Mouse (Mus musculus) midbrain, embryonic 14.5 days (tissue): ENCODE measurements around the gene D630045J12Rik. TPM values are rescaled to one million over a fixed set of nuclear protein-coding genes. Genes with fewer than 3 reads are reported as not detected.

Experiments
- ATAC-seq: fragments of 200-750 bp; cut with Nextera tagmentation; 2 replicates; pipeline ENCODE4 v1.8.0; 2017; ENCODE audit warnings: moderate number of reproducible peaks, moderate library complexity; ENCODE audit not compliant: low FRiP score, low TSS enrichment
- DNase-seq: peaks from one replicate; pipeline ENCODE4 v3.0.0-alpha.2; 2015
- H3K27ac ChIP-seq: fragments of 300-500 bp; sonication (generic); replicated peaks from 2 replicates; pipeline ENCODE4 v1.5.1; 2014; ENCODE audit warnings: mild to moderate bottlenecking, low read depth, low read length, moderate library complexity
- H3K27me3 ChIP-seq: fragments of 300-500 bp; sonication (generic); 2 replicates; pipeline ENCODE4 v1.6.1; 2014; ENCODE audit warnings: low read length, control low read depth, mixed read lengths; ENCODE audit not compliant: control insufficient read depth, insufficient read depth
- H3K36me3 ChIP-seq: fragments of 300-500 bp; sonication (generic); 2 replicates; pipeline ENCODE4 v1.6.1; 2014; ENCODE audit warnings: low read length, control low read depth; ENCODE audit not compliant: control insufficient read depth, insufficient read depth
- H3K4me1 ChIP-seq: fragments of 300-500 bp; sonication (generic); 2 replicates; pipeline ENCODE4 v1.6.1; 2014; ENCODE audit warnings: mild to moderate bottlenecking, antibody characterized with exemption, low read length, control low read depth; ENCODE audit not compliant: control insufficient read depth, insufficient read depth
- H3K4me2 ChIP-seq: fragments of 300-500 bp; sonication (generic); 2 replicates; pipeline ENCODE4 v1.6.1; 2014; ENCODE audit warnings: mild to moderate bottlenecking, low read length, moderate library complexity
- H3K4me3 ChIP-seq: fragments of 300-500 bp; sonication (generic); replicated peaks from 2 replicates; pipeline ENCODE4 v1.5.1; 2014; ENCODE audit warnings: low read depth, low read length
- H3K9ac ChIP-seq: fragments of 300-500 bp; sonication (generic); replicated peaks from 2 replicates; pipeline ENCODE4 v1.6.1; 2014; ENCODE audit warnings: mild to moderate bottlenecking, low read length, moderate library complexity
- H3K9me3 ChIP-seq: fragments of 300-500 bp; sonication (generic); 2 replicates; pipeline ENCODE4 v1.6.1; 2016; ENCODE audit warnings: low read length, control low read depth, mixed read lengths; ENCODE audit not compliant: control insufficient read depth
- WGBS: fragments of 180-500 bp; shearing (Covaris S2); extraction: QIAGEN DNeasy Blood & Tissue Kit; methylation state at CpG from one replicate; pipeline ENCODE4 v1.1.7; 2014; 5-methylcytosine and 5-hydroxymethylcytosine counted together
- polyA plus RNA-seq: library from polyadenylated mRNA; unstranded; fragments of >200 nt; fragmentation: Nextera tagmentation; extraction: Ambion mirVana; gene quantifications from 2 replicates; pipeline ENCODE4 v1.2.1, GENCODE M21; 2014

D630045J12Rik gene
- polyA plus RNA-seq, 1 experiment from 2014 or later, result 21.5 TPM

DNA sequence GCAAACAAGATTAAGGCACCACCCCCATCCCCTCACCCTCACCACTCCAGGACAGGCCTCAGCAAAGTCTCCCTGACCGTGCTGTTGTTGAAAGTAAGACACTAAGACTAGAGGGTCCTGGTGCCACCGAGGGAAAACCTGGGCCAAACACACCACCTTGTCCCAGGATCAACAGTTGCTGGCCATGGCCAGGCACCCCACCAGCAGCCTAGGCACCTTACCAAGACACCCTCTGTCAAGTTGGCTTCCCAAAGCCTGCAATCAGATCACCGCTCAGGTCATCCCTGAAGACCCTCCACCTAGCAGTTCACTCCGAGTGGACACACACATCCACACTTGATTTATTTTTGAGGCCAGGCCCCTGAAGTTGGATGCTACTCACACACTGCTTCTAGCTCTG lies 2.3 kb downstream of the D630045J12Rik start:
- Histone ChIP-seq H3K27me3 (no peaks in the 10 kb centered on the region), H3K4me1 (peaks cover 40% of the 10 kb centered on the region), H3K4me3 (peak overlapping the region; percentile 85), H3K27ac (no peak overlapping the region), H3K36me3 (no peaks in the 10 kb centered on the region), H3K9ac (peak overlapping the region; percentile 25), H3K9me3 (no peaks in the 10 kb centered on the region), H3K4me2 (peak overlapping the region; percentile 92)
- DNase-seq (no peak), ATAC-seq (no peak)
- 53% methylated on average over 4 of the region's 4 CpGs for WGBS

DNA sequence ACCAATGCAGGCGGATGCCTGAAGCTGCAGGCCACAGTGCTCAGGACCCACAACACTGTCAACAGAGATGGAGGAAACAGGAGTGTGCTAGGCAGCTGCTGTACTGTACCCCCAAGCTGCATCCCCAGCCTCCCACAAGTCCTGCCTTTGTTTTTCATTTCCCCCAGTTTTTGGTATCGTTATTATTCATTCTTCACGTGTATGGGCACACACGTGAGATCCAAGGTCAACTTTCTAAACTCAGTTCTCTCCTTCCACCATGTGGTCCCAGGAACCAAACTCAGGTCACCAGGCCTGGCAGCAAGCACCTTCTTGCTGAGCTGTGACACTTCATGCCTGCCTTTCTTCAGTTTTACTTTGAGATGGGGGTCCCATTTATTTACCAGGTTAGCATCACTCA lies 6.4 kb downstream of the D630045J12Rik start:
- H3K4me1 ChIP-seq, result peaks cover 34% of the 10 kb centered on the region
- H3K36me3 ChIP-seq, result no peaks in the 10 kb centered on the region
- ATAC-seq (no peak), DNase-seq (no peak)
- no peaks in the 10 kb centered on the region for H3K9me3 ChIP-seq
- no peak overlapping the region for H3K9ac ChIP-seq
- no peak overlapping the region for H3K27ac ChIP-seq
- H3K4me3 ChIP-seq, result no peak overlapping the region
- WGBS, result 93% methylated on average over 4 of the region's 4 CpGs
- no peaks in the 10 kb centered on the region for H3K27me3 ChIP-seq
- no peak overlapping the region for H3K4me2 ChIP-seq

DNA sequence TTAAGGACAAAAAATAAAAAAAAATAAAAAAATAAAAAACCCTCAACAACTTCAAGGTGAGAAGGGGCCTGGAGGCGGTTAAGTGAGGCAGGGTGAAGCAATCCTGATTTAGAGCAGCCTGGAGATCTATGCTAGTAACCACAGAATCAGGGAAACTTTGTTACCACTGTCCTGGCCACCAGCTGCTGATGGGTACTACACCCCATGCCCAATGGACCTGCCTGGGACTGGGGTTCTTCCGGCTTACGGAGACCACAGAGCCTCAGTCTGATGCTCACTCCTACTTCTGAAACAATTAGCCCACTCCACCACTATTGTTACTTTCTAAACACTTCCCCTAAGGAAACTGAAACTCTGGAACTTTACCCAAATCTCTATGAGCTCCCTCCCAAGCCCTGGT lies 9.0 kb downstream of the D630045J12Rik start:
- H3K4me3 ChIP-seq, result no peak overlapping the region
- DNase-seq, result no peak
- H3K4me1 ChIP-seq, result peaks cover 25% of the 10 kb centered on the region
- WGBS, result 87% methylated on average over 3 of the region's 3 CpGs
- no peak overlapping the region for H3K27ac ChIP-seq
- H3K36me3 ChIP-seq, result no peaks in the 10 kb centered on the region
- H3K9ac ChIP-seq, result no peak overlapping the region
- H3K27me3 ChIP-seq, result no peaks in the 10 kb centered on the region
- no peak overlapping the region for H3K4me2 ChIP-seq
- H3K9me3 ChIP-seq, result no peaks in the 10 kb centered on the region
- no peak for ATAC-seq

DNA sequence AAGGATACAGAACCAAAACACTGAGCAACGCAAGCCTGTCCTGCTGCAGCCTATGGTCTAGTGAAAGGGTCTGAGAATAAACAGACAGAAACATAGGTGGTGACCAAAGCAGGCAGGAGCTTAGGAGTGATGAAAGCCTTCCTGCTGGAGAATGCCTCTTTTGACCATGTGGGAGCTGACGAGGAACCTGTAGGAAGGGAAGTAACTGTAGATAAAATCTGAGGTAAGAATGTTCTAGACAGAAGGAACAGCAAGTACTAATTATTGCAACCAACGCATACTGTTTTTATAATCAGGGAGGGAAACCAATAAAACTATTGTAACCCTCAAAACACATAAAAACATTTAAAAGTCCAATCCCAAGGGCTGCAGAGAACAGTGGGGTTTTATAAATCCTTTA lies 9.6 kb downstream of the D630045J12Rik start:
- Histone ChIP-seq H3K4me2 (no peak overlapping the region), H3K9me3 (no peaks in the 10 kb centered on the region), H3K4me3 (no peak overlapping the region), H3K9ac (no peak overlapping the region), H3K4me1 (peaks cover 21% of the 10 kb centered on the region), H3K27me3 (no peaks in the 10 kb centered on the region), H3K36me3 (no peaks in the 10 kb centered on the region), H3K27ac (no peak overlapping the region)
- DNase-seq (no peak), ATAC-seq (no peak)
- 82% methylated on average over 3 of the region's 3 CpGs for WGBS

DNA sequence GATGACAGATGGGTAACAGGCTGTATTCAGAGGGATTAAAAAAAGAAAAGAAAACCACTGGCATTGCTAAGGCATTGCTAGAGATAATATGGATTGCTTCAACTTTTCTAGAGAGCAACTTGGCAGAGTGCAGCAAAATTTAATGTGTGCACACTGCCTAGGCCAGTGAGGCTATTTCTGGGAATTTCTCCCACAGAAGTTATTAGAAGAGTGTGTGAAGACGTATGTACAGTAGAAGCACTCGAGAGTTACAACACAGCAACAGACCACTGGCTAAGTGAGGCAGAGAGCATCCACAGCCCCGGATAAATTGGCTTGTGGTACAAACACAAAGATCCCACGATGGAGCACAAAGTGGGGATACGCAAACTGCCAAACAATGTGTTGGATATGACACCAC lies 11.0 kb downstream of the D630045J12Rik start:
- no peaks in the 10 kb centered on the region for H3K36me3 ChIP-seq
- no peaks in the 10 kb centered on the region for H3K27me3 ChIP-seq
- 0 out of 2 replicates have a peak overlapping the region, but pooled peaks have one; percentile 6 for H3K27ac ChIP-seq
- DNase-seq, result no peak
- 87% methylated on average over 5 of the region's 5 CpGs for WGBS
- no peak for ATAC-seq
- no peak overlapping the region for H3K9ac ChIP-seq
- no peaks in the 10 kb centered on the region for H3K9me3 ChIP-seq
- peaks cover 18% of the 10 kb centered on the region for H3K4me1 ChIP-seq
- no peak overlapping the region for H3K4me2 ChIP-seq
- H3K4me3 ChIP-seq, result no peak overlapping the region

DNA sequence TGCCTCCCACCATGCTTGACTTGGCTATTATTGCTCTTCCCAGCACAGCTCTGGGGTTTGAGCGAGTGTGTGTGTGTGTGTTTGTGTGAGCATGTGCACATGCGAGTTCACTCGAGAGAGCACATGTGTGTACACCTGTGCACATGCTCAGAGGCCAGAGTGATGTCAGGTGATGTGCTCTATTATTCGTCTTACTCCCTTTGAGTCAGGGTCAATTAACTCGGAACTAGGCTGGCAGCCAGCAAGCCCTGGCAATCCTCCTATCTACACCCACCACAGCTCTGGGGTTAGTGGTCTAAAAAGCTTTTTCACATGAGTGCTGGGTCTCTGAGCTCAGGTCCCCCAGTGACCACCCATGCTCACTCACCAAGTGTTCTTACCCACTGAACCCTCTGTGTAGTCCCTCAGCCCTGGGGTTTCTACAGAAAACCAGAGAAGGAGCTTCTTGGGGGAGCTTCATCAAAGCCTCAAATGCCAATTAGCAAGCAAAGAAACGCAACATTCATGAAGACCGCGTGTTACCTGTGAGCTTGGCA lies 11.4 kb downstream of the D630045J12Rik start:
- DNase-seq (no peak), ATAC-seq (no peak)
- Histone ChIP-seq H3K9me3 (no peaks in the 10 kb centered on the region), H3K27ac (no peak overlapping the region), H3K4me2 (no peak overlapping the region), H3K4me1 (peaks cover 18% of the 10 kb centered on the region), H3K36me3 (no peaks in the 10 kb centered on the region), H3K27me3 (no peaks in the 10 kb centered on the region), H3K9ac (no peak overlapping the region), H3K4me3 (no peak overlapping the region)
- WGBS, result 79% methylated on average over 8 of the region's 8 CpGs

DNA sequence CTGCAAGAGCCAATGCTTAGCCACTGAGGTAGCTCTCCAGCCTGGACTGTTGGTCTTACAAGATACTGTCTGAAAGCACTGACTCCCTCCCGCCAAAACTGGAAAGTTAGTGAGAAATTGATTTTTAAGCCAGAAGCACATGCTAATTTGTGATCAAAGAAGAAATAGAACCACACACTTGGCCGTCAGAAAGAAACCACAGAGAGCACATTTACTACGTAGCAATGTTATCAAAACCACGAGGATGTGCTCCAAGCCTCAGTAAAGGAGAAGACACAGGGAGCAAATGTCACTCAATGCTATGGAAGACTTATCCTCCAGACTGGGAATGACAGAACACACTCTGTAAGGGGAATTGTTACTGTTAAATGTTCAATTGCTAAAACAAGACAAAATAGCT lies 12.3 kb downstream of the D630045J12Rik start:
- no peak for ATAC-seq
- Histone ChIP-seq H3K27me3 (no peaks in the 10 kb centered on the region), H3K9ac (no peak overlapping the region), H3K4me2 (no peak overlapping the region), H3K4me1 (peaks cover 18% of the 10 kb centered on the region), H3K4me3 (no peak overlapping the region), H3K9me3 (no peaks in the 10 kb centered on the region), H3K36me3 (no peaks in the 10 kb centered on the region), H3K27ac (no peak overlapping the region)
- 89% methylated on average over 4 of the region's 4 CpGs for WGBS
- no peak for DNase-seq

DNA sequence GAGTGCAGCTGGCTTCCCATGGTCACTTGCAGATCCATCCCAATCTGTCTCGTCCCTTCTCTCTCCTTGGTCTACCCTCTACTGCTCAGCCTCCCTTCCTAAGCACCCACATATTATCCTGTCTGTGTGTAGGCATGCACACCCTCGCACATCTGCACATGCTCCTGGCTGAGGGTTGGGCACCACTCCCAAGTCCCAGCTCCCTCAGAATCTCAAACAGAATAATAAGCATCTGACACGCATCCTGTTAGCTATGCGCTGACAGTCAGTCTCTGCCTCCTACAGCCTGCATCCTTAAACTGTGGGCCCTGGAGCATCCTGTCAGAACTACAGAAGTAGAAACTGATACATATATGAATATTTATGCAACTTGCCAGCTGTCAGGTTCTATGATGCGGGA lies 13.2 kb downstream of the D630045J12Rik start:
- WGBS, result 63% methylated on average over 5 of the region's 5 CpGs

DNA sequence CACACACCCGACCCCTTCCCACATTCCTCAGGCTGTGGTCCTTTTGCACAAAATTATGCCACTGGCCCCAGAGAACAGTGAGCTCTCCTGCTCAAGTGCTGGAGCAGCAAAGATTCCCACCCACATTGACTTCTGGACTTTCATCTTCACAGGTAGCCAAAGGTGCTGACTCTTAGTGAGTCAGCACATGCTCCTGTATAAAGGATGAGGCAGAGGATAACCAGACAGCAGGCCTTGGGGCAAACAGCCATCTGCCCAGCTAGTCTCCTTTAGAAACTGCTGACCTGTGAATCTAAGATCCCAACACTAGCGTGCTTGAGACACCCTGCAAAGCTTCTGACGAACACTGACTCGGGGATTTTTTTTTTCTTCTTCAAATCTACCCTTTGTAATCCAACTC lies 15.4 kb downstream of the D630045J12Rik start:
- H3K27me3 ChIP-seq, result no peaks in the 10 kb centered on the region
- no peak overlapping the region for H3K9ac ChIP-seq
- no peak overlapping the region for H3K4me2 ChIP-seq
- WGBS, result 75% methylated on average over 4 of the region's 4 CpGs
- H3K4me1 ChIP-seq, result peaks cover 13% of the 10 kb centered on the region
- H3K9me3 ChIP-seq, result no peaks in the 10 kb centered on the region
- H3K36me3 ChIP-seq, result no peaks in the 10 kb centered on the region
- H3K27ac ChIP-seq, result no peak overlapping the region
- DNase-seq (no peak), ATAC-seq (no peak)
- no peak overlapping the region for H3K4me3 ChIP-seq

More for the DNA sequence above, 13.2 kb downstream of the D630045J12Rik start:
- ATAC-seq, result peak; percentile 51; the same call in 1 of the 2 replicates
- H3K4me1 ChIP-seq, result peaks cover 18% of the 10 kb centered on the region
- no peak overlapping the region for H3K4me3 ChIP-seq
- DNase-seq, result peak; percentile 60
- H3K9me3 ChIP-seq, result no peaks in the 10 kb centered on the region
- H3K27me3 ChIP-seq, result no peaks in the 10 kb centered on the region
- H3K4me2 ChIP-seq, result no peak overlapping the region
- H3K36me3 ChIP-seq, result no peaks in the 10 kb centered on the region
- H3K9ac ChIP-seq, result no peak overlapping the region
- peak overlapping the region; percentile 41 for H3K27ac ChIP-seq
